Mouse (Mus musculus) myocyte (in vitro differentiated cells): ENCODE measurements around the gene Kdm1b. TPM values are rescaled to one million over a fixed set of nuclear protein-coding genes. Genes with fewer than 3 reads are reported as not detected.

Experiments used
- H3K27me3 ChIP-seq: one replicate; pipeline ENCODE4 v1.6.1; 2011; ENCODE audit not compliant: control insufficient read depth, insufficient read depth, insufficient read length
- H3K36me3 ChIP-seq: one replicate; pipeline ENCODE4 v1.6.1; 2011; ENCODE audit not compliant: control insufficient read depth, insufficient read depth
- H3K4me2 ChIP-seq: one replicate; pipeline ENCODE4 v1.6.1; 2011; ENCODE audit warnings: low read depth, control low read depth
- H3K4me3 ChIP-seq: one replicate; pipeline ENCODE4 v1.5.1; 2011; ENCODE audit warnings: mild to moderate bottlenecking, control low read depth, moderate library complexity
- H3K79me2 ChIP-seq: one replicate; pipeline ENCODE4 v1.6.1; 2011; ENCODE audit not compliant: control insufficient read depth, insufficient read depth
- H3ac ChIP-seq: one replicate; pipeline ENCODE4 v1.6.1; 2011; ENCODE audit not compliant: control insufficient read depth, insufficient read length
- CEBPB ChIP-seq: IDR thresholded peaks from 2 replicates; pipeline ENCODE4 v1.6.1; 2011; ENCODE audit warnings: mild to moderate bottlenecking, moderate library complexity; ENCODE audit not compliant: poor library complexity, insufficient read depth, severe bottlenecking
- E2F4 ChIP-seq: IDR thresholded peaks from one replicate; pipeline ENCODE4 v1.6.1; 2011; ENCODE audit warnings: mild to moderate bottlenecking, control low read depth, moderate library complexity; ENCODE audit not compliant: insufficient read depth
- MAX ChIP-seq: IDR thresholded peaks from one replicate; pipeline ENCODE4 v1.6.1; 2011; ENCODE audit warnings: low read depth, mild to moderate bottlenecking, control low read depth
- MYOD1 ChIP-seq, 3 experiments: IDR thresholded peaks; one replicate each; pipeline ENCODE4 v1.6.1; 2011; ENCODE audit warnings: control low read depth in 2 of 3, low read depth in 2 of 3, mild to moderate bottlenecking in 2 of 3, moderate library complexity in 1 of 3; ENCODE audit not compliant: insufficient read length in 2 of 3, control insufficient read depth in 1 of 3
- MYOG ChIP-seq, 3 experiments: IDR thresholded peaks; one replicate each; pipeline ENCODE4 v1.6.1; 2011; ENCODE audit warnings: control low read depth in 2 of 3, low read depth in 2 of 3, mild to moderate bottlenecking in 2 of 3; ENCODE audit not compliant: insufficient read length in 2 of 3, control insufficient read depth in 1 of 3, insufficient read depth in 1 of 3
- POLR2A ChIP-seq: IDR thresholded peaks from one replicate; pipeline ENCODE4 v1.6.1; 2011; ENCODE audit warnings: low read depth, mild to moderate bottlenecking, control low read depth, moderate library complexity; ENCODE audit not compliant: insufficient read length
- POLR2AphosphoS2 ChIP-seq: IDR thresholded peaks from one replicate; pipeline ENCODE4 v1.6.1; 2011; ENCODE audit warnings: low read depth, control low read depth; ENCODE audit not compliant: insufficient read length
- REST ChIP-seq: IDR thresholded peaks from one replicate; pipeline ENCODE4 v1.6.1; 2011; ENCODE audit warnings: mild to moderate bottlenecking, control low read depth, moderate library complexity; ENCODE audit not compliant: insufficient read depth, insufficient read length
- SRF ChIP-seq: IDR thresholded peaks from one replicate; pipeline ENCODE4 v1.6.1; 2011; ENCODE audit warnings: low read depth; ENCODE audit not compliant: control insufficient read depth, insufficient read length
- TCF12 ChIP-seq: IDR thresholded peaks from one replicate; pipeline ENCODE4 v1.6.1; 2011; ENCODE audit warnings: mild to moderate bottlenecking, control low read depth; ENCODE audit not compliant: poor library complexity, insufficient read depth, severe bottlenecking
- TCF3 ChIP-seq: IDR thresholded peaks from one replicate; pipeline ENCODE4 v1.6.1; 2011; ENCODE audit warnings: low read depth, control low read depth; ENCODE audit not compliant: insufficient read length
- USF1 ChIP-seq: IDR thresholded peaks from one replicate; pipeline ENCODE4 v1.6.1; 2011; ENCODE audit warnings: low read depth, mild to moderate bottlenecking, control low read depth, moderate library complexity
- polyA plus RNA-seq: library from polyadenylated mRNA; unstranded; fragments of >200 nt; fragmentation: generic; extraction: Trizol; gene quantifications from one replicate; pipeline ENCODE4 v1.2.1, GENCODE M21; 2012; ENCODE audit warnings: missing spikeins

Kdm1b gene
- polyA plus RNA-seq, 1 experiment = 5.0 TPM

- no peak overlapping the region for H3ac ChIP-seq
- H3K4me3 ChIP-seq = no peak overlapping the region
Observed at GRCm38 (mm10) chr13:47124449-47124848, 81.2 kb downstream of the Kdm1b start.

GRCm38 (mm10) chr13:47124986-47125385, 81.7 kb downstream of the Kdm1b start:
- no peak overlapping the region for H3K4me2 ChIP-seq
- no peaks in the 10 kb centered on the region for H3K36me3 ChIP-seq
- TF ChIP-seq POLR2AphosphoS2 (no peak), MYOD1 (IDR thresholded peaks at IDR 0.05; ENCODE audit: control insufficient read depth in 1 of 3, insufficient read length in 2 of 3, low read depth in 2 of 3) (no peak), MAX (no peak), TCF12 (no peak), TCF3 (no peak), MYOG (IDR thresholded peaks at IDR 0.05; ENCODE audit: control insufficient read depth in 1 of 3, insufficient read depth in 1 of 3, insufficient read length in 2 of 3, low read depth in 2 of 3) (no peak), REST (no peak), POLR2A (no peak), CEBPB (no peak), USF1 (no peak), E2F4 (no peak), SRF (no peak)
- H3ac ChIP-seq = no peak overlapping the region
- H3K27me3 ChIP-seq = no peaks in the 10 kb centered on the region
- no peak overlapping the region for H3K4me3 ChIP-seq
- no peaks in the 10 kb centered on the region for H3K79me2 ChIP-seq

More at GRCm38 (mm10) chr13:47124449-47124848, 81.2 kb downstream of the Kdm1b start:
- Histone ChIP-seq H3K36me3 (no peaks in the 10 kb centered on the region), H3K4me2 (no peak overlapping the region), H3K27me3 (no peaks in the 10 kb centered on the region), H3K79me2 (no peaks in the 10 kb centered on the region)
- TF ChIP-seq POLR2AphosphoS2 (no peak), CEBPB (no peak)

- no peak overlapping the region for H3K4me3 ChIP-seq
- H3K4me2 ChIP-seq = no peak overlapping the region
- no peak for TF ChIP-seq REST
- TF ChIP-seq TCF12 = no peak
- no peak for TF ChIP-seq E2F4
- TF ChIP-seq POLR2AphosphoS2 = no peak
- TF ChIP-seq SRF = no peak
- no peak for TF ChIP-seq MYOG (IDR thresholded peaks at IDR 0.05; ENCODE audit: control insufficient read depth in 1 of 3, insufficient read depth in 1 of 3, insufficient read length in 2 of 3, low read depth in 2 of 3)
- no peak for TF ChIP-seq MYOD1 (IDR thresholded peaks at IDR 0.05; ENCODE audit: control insufficient read depth in 1 of 3, insufficient read length in 2 of 3, low read depth in 2 of 3)
- TF ChIP-seq USF1 = no peak
- TF ChIP-seq CEBPB = no peak
- TF ChIP-seq TCF3 = no peak
- TF ChIP-seq POLR2A = no peak
- no peak for TF ChIP-seq MAX
Observed at GRCm38 (mm10) chr13:47125595-47125994, 82.3 kb downstream of the Kdm1b start.

GRCm38 (mm10) chr13:47129090-47129489, 85.8 kb downstream of the Kdm1b start:
- no peaks in the 10 kb centered on the region for H3K36me3 ChIP-seq
- TF ChIP-seq CEBPB (no peak), MYOG (IDR thresholded peaks at IDR 0.05; ENCODE audit: control insufficient read depth in 1 of 3, insufficient read depth in 1 of 3, insufficient read length in 2 of 3, low read depth in 2 of 3) (no peak), POLR2A (no peak), POLR2AphosphoS2 (no peak), USF1 (no peak), MAX (no peak), E2F4 (no peak), REST (no peak), MYOD1 (IDR thresholded peaks at IDR 0.05; ENCODE audit: control insufficient read depth in 1 of 3, insufficient read length in 2 of 3, low read depth in 2 of 3) (no peak), SRF (no peak), TCF12 (no peak), TCF3 (no peak)
- H3ac ChIP-seq = no peak overlapping the region
- no peaks in the 10 kb centered on the region for H3K79me2 ChIP-seq
- H3K4me3 ChIP-seq = no peak overlapping the region
- H3K27me3 ChIP-seq = no peaks in the 10 kb centered on the region
- H3K4me2 ChIP-seq = no peak overlapping the region

More at GRCm38 (mm10) chr13:47125595-47125994, 82.3 kb downstream of the Kdm1b start:
- H3K79me2 ChIP-seq = no peaks in the 10 kb centered on the region
- H3K36me3 ChIP-seq = no peaks in the 10 kb centered on the region
- H3ac ChIP-seq = no peak overlapping the region
- H3K27me3 ChIP-seq = no peaks in the 10 kb centered on the region

- H3K79me2 ChIP-seq = no peaks in the 10 kb centered on the region
- no peak for TF ChIP-seq SRF
- TF ChIP-seq E2F4 = no peak
- H3K27me3 ChIP-seq = no peaks in the 10 kb centered on the region
- no peak overlapping the region for H3ac ChIP-seq
- H3K36me3 ChIP-seq = no peaks in the 10 kb centered on the region
- no peak overlapping the region for H3K4me3 ChIP-seq
- no peak overlapping the region for H3K4me2 ChIP-seq
Observed at GRCm38 (mm10) chr13:47133058-47133457, 89.8 kb downstream of the Kdm1b start.

- Histone ChIP-seq H3K79me2 (no peaks in the 10 kb centered on the region), H3ac (no peak overlapping the region), H3K27me3 (no peaks in the 10 kb centered on the region), H3K4me2 (no peak overlapping the region), H3K36me3 (no peaks in the 10 kb centered on the region), H3K4me3 (no peak overlapping the region)
- TF ChIP-seq USF1 = no peak
Observed at GRCm38 (mm10) chr13:47134836-47135235, 91.5 kb downstream of the Kdm1b start.

Other genes with a start within 250 kb of the Kdm1b start
- gene Kif13a, start 113.6 kb upstream of the Kdm1b start, polyA plus RNA-seq = 15.4 TPM
- gene Nhlrc1, start 28.6 kb upstream of the Kdm1b start, polyA plus RNA-seq = 0.14 TPM
- gene Tpmt, start 1.2 kb downstream of the Kdm1b start, polyA plus RNA-seq = 7.4 TPM
- 11.2 TPM for gene Dek, start 62.7 kb downstream of the Kdm1b start, polyA plus RNA-seq
- gene Rnf144b, start 79.2 kb downstream of the Kdm1b start, polyA plus RNA-seq = 0.17 TPM